ENCODE assay signal across 8 mouse cellular contexts in genomic region chr2:133020173-133020837, GRCm38 (mm10).
A peak's percentile ranks its signal among the peaks of the same experiment; 100 is the strongest.
DNase-seq lines count a peak whose midpoint lies in the region; ATAC-seq and TF ChIP-seq lines count a peak whose summit lies in the region.

No protein-coding gene starts in this region.

- 25% methylated on average over 11 of the region's 11 CpGs for WGBS in forebrain, embryonic 10.5 days
- 19% methylated on average over 11 of the region's 11 CpGs for WGBS in lung, postnatal 0 days

- TF ChIP-seq EP300 in lung, postnatal 0 days (IDR thresholded peaks at IDR 0.05) = no peak

- no peak overlapping the region for H3K27ac ChIP-seq in forebrain, embryonic 10.5 days
- no peak overlapping the region for H3K27ac ChIP-seq in lung, postnatal 0 days (ENCODE audit: low read length)

- no peaks in the 10 kb centered on the region for H3K27me3 ChIP-seq in forebrain, embryonic 10.5 days (ENCODE audit: poor library complexity, severe bottlenecking)
- H3K27me3 ChIP-seq in lung, postnatal 0 days (replicated peaks; ENCODE audit: insufficient read depth, low read length) = no peaks in the 10 kb centered on the region

- no peaks in the 10 kb centered on the region for H3K9me3 ChIP-seq in forebrain, embryonic 10.5 days
- no peaks in the 10 kb centered on the region for H3K9me3 ChIP-seq in lung, postnatal 0 days (ENCODE audit: low read length)

- H3K9ac ChIP-seq in lung, postnatal 0 days (replicated peaks; ENCODE audit: low read depth) = no peak overlapping the region

- DNase-seq in ES-CJ7 (ENCODE audit: low read depth, low spot score) = peak; percentile 73
- DNase-seq in brain, embryonic 14.5 days (ENCODE audit: low read depth) = peak; percentile 90
- peak; percentile 74 for DNase-seq in forebrain, embryonic 10.5 days (ENCODE audit: extremely low spot score, low spot score)
- peak; percentile 65 to 76 for DNase-seq in heart, postnatal 10 days
- peak; percentile 26 to 76 for DNase-seq in layer of hippocampus, adult 8-10 months (ENCODE audit: low spot score in 2 of 2)
- peak; percentile 59 for DNase-seq in lung, postnatal 0 days (ENCODE audit: low spot score)
- peak; percentile 81 for DNase-seq in retina, embryonic 14.5 days (ENCODE audit: low spot score)
- peak; percentile 65 for DNase-seq in urinary bladder, postnatal 25 days (ENCODE audit: low spot score)

- peak; percentile 86 for TF ChIP-seq CTCF in brain, embryonic 14.5 days (IDR thresholded peaks at IDR 0.05; ENCODE audit: borderline replicate concordance, extremely low read depth, insufficient read depth, insufficient read length)
- peak; percentile 90 for TF ChIP-seq CTCF in lung, postnatal 0 days (IDR thresholded peaks at IDR 0.05)

- H3K36me3 ChIP-seq in forebrain, embryonic 10.5 days (replicated peaks) = no peaks in the 10 kb centered on the region
- H3K36me3 ChIP-seq in lung, postnatal 0 days (ENCODE audit: insufficient read depth, low read length) = no peaks in the 10 kb centered on the region

- H3K4me1 ChIP-seq in forebrain, embryonic 10.5 days = peaks cover 5% of the 10 kb centered on the region; the same call in 1 of the 2 replicates
- no peaks in the 10 kb centered on the region for H3K4me1 ChIP-seq in lung, postnatal 0 days (ENCODE audit: insufficient read depth, low read depth, low read length)

- TF ChIP-seq POLR2A in brain, embryonic 14.5 days (IDR thresholded peaks at IDR 0.05; ENCODE audit: borderline replicate concordance, extremely low read depth, insufficient read depth, insufficient read length, poor library complexity, severe bottlenecking) = no peak

- ATAC-seq in lung, postnatal 0 days = no peak

- H3K4me2 ChIP-seq in lung, postnatal 0 days (replicated peaks; ENCODE audit: low read depth, low read length) = no peak overlapping the region

- H3K4me3 ChIP-seq in forebrain, embryonic 10.5 days = no peak overlapping the region
- no peak overlapping the region for H3K4me3 ChIP-seq in lung, postnatal 0 days (ENCODE audit: low read depth, low read length)

- intact Hi-C loops in heart, postnatal 10 days (cut with DNase I) = loop anchor here (5.0 kb wide), 2 partner anchors 997 to 1467 kb away; no protein-coding TSS in a partner anchor
